Mouse (Mus musculus) C2C12 (cell line): Measurements from ENCODE around the gene Gm10271. TPM values are rescaled to one million over a fixed set of nuclear protein-coding genes. Genes with fewer than 3 reads are reported as not detected.

Experiments used
- H3K27me3 ChIP-seq: one replicate; pipeline ENCODE4 v1.6.1; 2011; ENCODE audit not compliant: control insufficient read depth, insufficient read depth, insufficient read length
- H3K36me3 ChIP-seq: one replicate; pipeline ENCODE4 v1.6.1; 2011; ENCODE audit not compliant: control insufficient read depth, insufficient read depth
- H3K4me3 ChIP-seq: one replicate; pipeline ENCODE4 v1.5.1; 2011; ENCODE audit warnings: mild to moderate bottlenecking, control low read depth; ENCODE audit not compliant: poor library complexity, insufficient read depth, severe bottlenecking
- H3K79me2 ChIP-seq: one replicate; pipeline ENCODE4 v1.6.1; 2011; ENCODE audit not compliant: control insufficient read depth, insufficient read depth
- H3K79me3 ChIP-seq: one replicate; pipeline ENCODE4 v1.6.1; 2011; ENCODE audit warnings: low read depth, control low read depth
- H3ac ChIP-seq: one replicate; pipeline ENCODE3; 2011; ENCODE audit warnings: low read depth; ENCODE audit not compliant: control insufficient read depth, insufficient read length
- CEBPB ChIP-seq: IDR thresholded peaks from one replicate; pipeline ENCODE4 v1.6.1; 2011; ENCODE audit warnings: low read depth, mild to moderate bottlenecking, control low read depth, moderate library complexity
- CTCF ChIP-seq: IDR thresholded peaks from one replicate; pipeline ENCODE4 v1.5.1; 2011; ENCODE audit not compliant: control insufficient read depth, insufficient read depth, insufficient read length
- FOSL1 ChIP-seq: IDR thresholded peaks from one replicate; pipeline ENCODE4 v1.8.0; 2011; ENCODE audit warnings: mild to moderate bottlenecking, low read length; ENCODE audit not compliant: poor library complexity, insufficient read depth, severe bottlenecking
- MAX ChIP-seq: IDR thresholded peaks from one replicate; pipeline ENCODE4 v1.6.1; 2011; ENCODE audit warnings: mild to moderate bottlenecking, control low read depth
- MYOD1 ChIP-seq: IDR thresholded peaks from one replicate; pipeline ENCODE4 v1.6.1; 2011; ENCODE audit warnings: low read depth; ENCODE audit not compliant: control insufficient read depth, insufficient read length
- MYOG ChIP-seq: IDR thresholded peaks from one replicate; pipeline ENCODE4 v1.6.1; 2011; ENCODE audit not compliant: control insufficient read depth, insufficient read length; ENCODE audit errors: extremely low read depth
- USF1 ChIP-seq: IDR thresholded peaks from one replicate; pipeline ENCODE4 v1.6.1; 2011; ENCODE audit warnings: low read depth, mild to moderate bottlenecking, control low read depth, moderate library complexity
- polyA plus RNA-seq: library from polyadenylated mRNA; unstranded; fragments of >200 nt; fragmentation: generic; extraction: Trizol; gene quantifications from one replicate; pipeline ENCODE4 v1.2.1, GENCODE M21; 2012; ENCODE audit warnings: missing spikeins

Gene Gm10271
- polyA plus RNA-seq, 1 experiment, result not detected

GRCm38 (mm10) chr10:116996236-116996600 lies 23.8 kb upstream of the Gm10271 start:
- H3K79me3 ChIP-seq, result no peaks in the 10 kb centered on the region
- no peaks in the 10 kb centered on the region for H3K79me2 ChIP-seq
- no peak overlapping the region for H3K4me3 ChIP-seq
- no peaks in the 10 kb centered on the region for H3K36me3 ChIP-seq
- TF ChIP-seq CEBPB (no peak), CTCF (no peak), MAX (peak; percentile 84), USF1 (no peak), MYOD1 (peak; percentile 78), FOSL1 (peak; percentile 76)
- no peak overlapping the region for H3ac ChIP-seq
- H3K27me3 ChIP-seq, result no peaks in the 10 kb centered on the region

- H3K4me3 ChIP-seq, result no peak overlapping the region
- no peaks in the 10 kb centered on the region for H3K79me3 ChIP-seq
- no peak overlapping the region for H3ac ChIP-seq
- TF ChIP-seq MAX (no peak), MYOG (no peak)
- H3K27me3 ChIP-seq, result no peaks in the 10 kb centered on the region
- no peaks in the 10 kb centered on the region for H3K36me3 ChIP-seq
- H3K79me2 ChIP-seq, result no peaks in the 10 kb centered on the region
These were observed 23.3 kb upstream of the Gm10271 start for GRCm38 (mm10) chr10:116995584-116996235.

GRCm38 (mm10) chr10:116995162-116995561 lies 22.8 kb upstream of the Gm10271 start:
- Histone ChIP-seq H3K79me3 (no peaks in the 10 kb centered on the region), H3ac (no peak overlapping the region), H3K79me2 (no peaks in the 10 kb centered on the region), H3K27me3 (no peaks in the 10 kb centered on the region), H3K4me3 (no peak overlapping the region), H3K36me3 (no peaks in the 10 kb centered on the region)
- no peak for TF ChIP-seq FOSL1

GRCm38 (mm10) chr10:116993971-116994370 lies 21.6 kb upstream of the Gm10271 start:
- Histone ChIP-seq H3K4me3 (no peak overlapping the region), H3ac (no peak overlapping the region), H3K79me2 (no peaks in the 10 kb centered on the region), H3K27me3 (no peaks in the 10 kb centered on the region), H3K36me3 (no peaks in the 10 kb centered on the region), H3K79me3 (no peaks in the 10 kb centered on the region)
- no peak for TF ChIP-seq MYOG
- no peak for TF ChIP-seq USF1
- no peak for TF ChIP-seq FOSL1
- no peak for TF ChIP-seq CEBPB
- TF ChIP-seq MYOD1, result no peak
- no peak for TF ChIP-seq MAX
- TF ChIP-seq CTCF, result no peak

- Histone ChIP-seq H3K36me3 (no peaks in the 10 kb centered on the region), H3K4me3 (no peak within 1 kb of the TSS)
- TF ChIP-seq MAX (no peak), MYOG (no peak), MYOD1 (no peak), FOSL1 (no peak), CEBPB (no peak), CTCF (no peak), USF1 (no peak)
These were observed 14.1 kb upstream of the Gm10271 start, which contains the start of gene Best3 for GRCm38 (mm10) chr10:116986264-116987082. Gene Best3 (plus strand): TSS chr10:116986314.

GRCm38 (mm10) chr10:116984836-116985235 lies 12.4 kb upstream of the Gm10271 start:
- no peak overlapping the region for H3K4me3 ChIP-seq
- H3K27me3 ChIP-seq, result no peaks in the 10 kb centered on the region
- no peaks in the 10 kb centered on the region for H3K79me3 ChIP-seq
- H3ac ChIP-seq, result no peak overlapping the region
- H3K36me3 ChIP-seq, result no peaks in the 10 kb centered on the region
- no peak for TF ChIP-seq FOSL1
- no peak for TF ChIP-seq MYOG
- TF ChIP-seq CTCF, result no peak
- no peak for TF ChIP-seq CEBPB
- no peak for TF ChIP-seq USF1
- TF ChIP-seq MYOD1, result no peak
- no peak for TF ChIP-seq MAX
- no peaks in the 10 kb centered on the region for H3K79me2 ChIP-seq

More at GRCm38 (mm10) chr10:116986264-116987082, 14.1 kb upstream of the Gm10271 start, which contains the start of gene Best3:
- no peaks in the 10 kb centered on the region for H3K79me3 ChIP-seq
- H3K27me3 ChIP-seq, result no peaks in the 10 kb centered on the region
- H3ac ChIP-seq, result no peak within 1 kb of the TSS
- H3K79me2 ChIP-seq, result no peaks in the 10 kb centered on the region
